Mouse (Mus musculus) kidney, adult 2 months (tissue): ENCODE results near the gene Ndufaf2.

Experiments used
- CTCF ChIP-seq: fragments of 200-500 bp; conservative IDR thresholded peaks from 2 replicates; pipeline ENCODE4 v1.5.1; 2011; ENCODE audit warnings: low read depth, mild to moderate bottlenecking, control low read depth, low read length, moderate library complexity, mixed read lengths; ENCODE audit not compliant: insufficient read depth, insufficient read length
- POLR2A ChIP-seq: fragments of 200-500 bp; IDR thresholded peaks from one replicate; pipeline ENCODE4 v1.6.1; 2011; ENCODE audit warnings: low read depth, low read length, control low read depth

GRCm38 (mm10) chr13:108047364-108047763 lies 111.1 kb downstream of the Ndufaf2 start:
- TF ChIP-seq POLR2A (no peak), CTCF (no peak)
